Mouse (Mus musculus) T-cell, adult 2 months (primary cell): Measurements from ENCODE around the gene Cfb.
"Not testable (repeated sequence)": the region's sequence is repeated elsewhere in the genome, so short reads cannot be mapped to it uniquely, and the experiment has no call there.

Source experiments
- DNase-seq: peaks from one replicate; pipeline ENCODE4 v3.0.0; 2022; ENCODE audit warnings: low spot score

The Cfb gene

GRCm38 (mm10) chr17:34836155-34836855 is 26.0 kb downstream of the Cfb start:
- no peak for DNase-seq

GRCm38 (mm10) chr17:34830776-34831175 is 31.5 kb downstream of the Cfb start:
- not testable (repeated sequence) for DNase-seq

- no peak for DNase-seq
Measured at GRCm38 (mm10) chr17:34814818-34815370, 47.4 kb downstream of the Cfb start.

- peak; percentile 29 for DNase-seq
Measured at GRCm38 (mm10) chr17:34813747-34814146, 48.6 kb downstream of the Cfb start.

GRCm38 (mm10) chr17:34811275-34811674 is 51.0 kb downstream of the Cfb start:
- DNase-seq, result no peak

GRCm38 (mm10) chr17:34810811-34811210 is 51.5 kb downstream of the Cfb start:
- not testable (repeated sequence) for DNase-seq

GRCm38 (mm10) chr17:34810411-34810810 is 51.9 kb downstream of the Cfb start:
- DNase-seq, result not testable (repeated sequence)

GRCm38 (mm10) chr17:34808599-34809205 is 53.6 kb downstream of the Cfb start:
- DNase-seq, result no peak

- DNase-seq, result no peak
Measured at GRCm38 (mm10) chr17:34807176-34807575, 55.1 kb downstream of the Cfb start.
